Mouse (Mus musculus): ENCODE measurements around the gene Lrrc73.

The Lrrc73 gene

DNA sequence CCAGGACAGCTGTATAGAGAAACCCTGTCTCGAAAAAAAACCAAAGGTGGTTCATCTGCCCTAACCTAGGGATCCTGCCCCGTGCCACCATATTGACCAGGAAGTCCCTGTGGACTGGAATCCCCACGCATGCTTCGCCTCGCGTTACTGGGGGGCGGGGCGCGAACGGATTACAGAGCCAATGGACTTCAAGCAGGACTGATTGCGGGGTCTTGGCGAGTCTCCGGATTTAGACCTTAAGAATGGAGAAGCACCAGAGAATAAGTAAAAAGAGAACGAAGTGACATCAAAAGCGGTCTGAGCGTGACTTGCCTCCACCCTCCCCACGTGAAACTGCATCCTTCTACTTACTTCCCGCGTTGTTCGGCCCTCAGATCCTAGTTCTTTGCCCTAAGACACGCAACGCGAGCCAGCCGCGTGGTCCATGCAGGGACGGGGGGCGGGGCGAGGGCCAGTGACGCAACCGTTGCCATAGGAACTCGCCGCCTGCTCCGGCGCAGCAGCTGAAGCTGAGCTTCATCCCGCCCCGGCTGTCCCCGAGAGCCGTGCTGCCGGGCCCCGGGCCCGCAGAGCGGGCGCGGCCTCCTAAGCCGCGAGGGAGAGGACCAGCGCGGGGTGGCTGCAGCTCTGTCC lies at the start of gene Lrrc73:
Lrrc73 (plus strand) TSS at position 80 of the 633 bp plus-strand sequence.
- peak; percentile 94 for DNase-seq

DNA sequence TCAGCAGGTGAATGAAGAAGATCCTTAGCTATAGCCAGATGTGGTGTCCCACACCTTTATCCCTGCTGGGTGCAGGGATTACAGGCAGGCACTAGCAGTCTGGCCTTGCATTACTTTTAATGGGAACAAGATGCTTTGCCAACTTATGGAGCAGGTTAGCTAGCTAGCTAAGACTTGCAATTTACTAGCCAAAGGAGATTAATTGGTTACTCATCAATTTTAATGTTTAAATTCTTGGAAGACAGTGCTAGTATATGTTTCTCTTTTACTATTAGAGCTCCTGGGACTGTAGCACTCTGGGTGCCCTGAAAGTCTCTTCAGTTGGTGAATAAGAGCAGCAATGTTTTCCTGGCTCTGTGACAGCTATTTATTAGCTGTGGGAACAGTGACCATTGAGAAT lies 46.7 kb upstream of the Lrrc73 start:
- DNase-seq = no peak

DNA sequence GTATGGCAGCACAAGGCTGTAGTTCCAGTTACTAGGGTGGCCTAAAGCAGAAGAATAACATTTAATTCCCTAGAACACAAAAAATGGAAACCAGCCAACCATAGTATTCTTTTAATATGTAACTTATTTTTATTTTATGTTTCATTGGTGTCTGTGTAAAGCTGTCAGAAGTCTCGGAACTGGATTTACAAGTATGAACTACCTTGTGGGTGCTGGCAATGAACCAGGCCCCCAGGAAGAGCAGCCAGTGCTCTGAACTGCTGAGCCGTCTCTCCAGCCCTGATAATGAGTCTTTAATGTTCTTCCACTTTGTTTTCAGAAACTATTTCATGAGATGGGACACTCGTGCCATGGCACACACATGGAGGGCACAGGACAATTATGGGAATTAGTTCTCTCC lies 42.8 kb upstream of the Lrrc73 start:
- DNase-seq = no peak

DNA sequence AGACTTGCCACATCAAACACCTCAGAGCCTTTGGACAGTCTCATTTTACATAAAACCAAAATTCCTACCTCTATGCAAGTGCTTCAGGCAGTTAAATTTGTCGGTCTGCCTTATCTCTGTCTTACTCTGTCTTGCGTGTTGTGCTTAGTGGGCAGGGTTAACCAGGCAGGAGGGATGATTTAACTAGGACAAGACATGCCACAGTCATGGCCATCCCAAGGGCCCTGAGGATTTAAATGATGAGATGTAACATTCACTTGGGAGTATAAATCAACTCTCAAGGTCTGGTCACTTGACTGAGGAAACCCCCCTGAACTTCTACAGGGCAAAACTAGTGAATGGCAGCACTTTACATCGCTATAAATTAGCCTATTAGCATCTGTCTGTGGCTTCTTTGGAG lies 31.7 kb upstream of the Lrrc73 start:
- DNase-seq = no peak

DNA sequence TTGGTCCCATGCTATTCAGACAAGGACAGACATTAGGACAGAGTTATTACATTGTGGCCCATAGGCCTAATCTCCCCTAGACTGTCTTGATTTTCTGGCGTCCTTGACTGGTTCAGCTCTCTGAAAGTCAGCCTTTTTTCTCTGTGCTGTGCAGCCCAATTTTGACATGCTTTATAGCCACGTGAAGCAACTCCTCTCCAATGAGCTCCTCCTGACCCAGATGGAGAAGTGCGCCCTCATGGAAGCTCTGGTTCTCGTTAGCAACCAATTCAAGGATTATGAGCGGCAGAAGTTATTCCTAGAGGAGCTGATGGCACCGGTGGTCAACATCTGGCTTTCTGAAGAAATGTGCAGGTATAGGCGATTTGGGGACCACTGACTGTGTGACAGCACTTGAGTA lies 25.8 kb upstream of the Lrrc73 start:
- DNase-seq = no peak

DNA sequence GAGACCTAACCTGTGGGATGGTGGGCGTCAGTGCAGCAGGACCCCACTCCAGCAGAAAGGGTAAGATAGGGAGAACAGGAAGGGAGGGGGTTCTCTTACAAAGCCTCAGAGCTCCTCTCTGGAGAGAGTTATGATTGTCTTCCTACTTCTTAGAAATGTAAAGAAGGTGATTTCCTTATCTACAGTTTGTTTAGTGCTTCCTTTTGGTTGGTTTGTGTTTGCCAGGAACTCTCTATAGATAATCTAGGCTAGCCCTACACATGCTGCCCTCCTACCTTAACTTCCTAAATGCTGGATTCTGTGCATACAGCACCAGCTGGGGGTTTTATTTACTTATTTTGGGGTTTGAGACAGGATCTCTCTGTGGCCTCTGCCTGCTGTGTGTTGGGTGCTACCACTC lies 17.3 kb upstream of the Lrrc73 start:
- no peak for DNase-seq

DNA sequence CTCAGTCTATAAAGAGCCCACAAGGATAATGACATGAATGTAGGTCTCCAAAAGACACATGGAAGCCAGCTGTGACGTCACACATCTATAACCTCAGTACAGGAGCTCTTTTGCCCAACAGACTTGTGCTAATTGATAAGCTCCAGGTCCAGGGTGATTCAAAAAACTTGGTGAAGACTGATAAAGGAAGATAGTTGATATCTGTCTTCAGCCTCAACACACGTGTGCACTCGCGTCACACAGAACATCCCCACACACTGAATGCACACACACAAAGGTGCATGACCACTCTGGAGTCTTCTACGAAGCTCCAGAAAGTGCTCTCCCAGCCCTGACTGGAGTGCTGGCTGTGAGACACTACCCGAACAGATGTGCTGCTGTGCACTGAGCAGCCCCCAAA lies 16.3 kb upstream of the Lrrc73 start:
- no peak for DNase-seq

DNA sequence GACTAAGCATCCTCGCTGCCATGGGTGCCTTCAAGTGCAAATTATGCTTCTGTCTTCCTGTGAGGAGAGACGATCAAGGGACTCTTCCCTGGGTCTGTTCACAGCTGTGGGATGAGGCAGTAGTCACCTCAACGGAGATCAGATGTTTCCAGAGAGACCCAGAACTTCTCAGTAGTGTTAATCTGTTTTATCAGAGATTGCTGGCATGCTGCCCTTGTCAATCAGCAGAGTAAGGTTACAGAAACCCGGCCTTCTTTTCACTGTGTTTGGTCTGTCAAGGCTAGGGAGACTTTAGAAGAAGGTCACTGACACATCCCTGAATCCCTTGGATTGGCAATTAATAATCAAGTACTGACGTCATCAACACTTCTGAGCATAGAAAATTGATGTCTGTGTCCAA lies 15.9 kb upstream of the Lrrc73 start:
- no peak for DNase-seq

DNA sequence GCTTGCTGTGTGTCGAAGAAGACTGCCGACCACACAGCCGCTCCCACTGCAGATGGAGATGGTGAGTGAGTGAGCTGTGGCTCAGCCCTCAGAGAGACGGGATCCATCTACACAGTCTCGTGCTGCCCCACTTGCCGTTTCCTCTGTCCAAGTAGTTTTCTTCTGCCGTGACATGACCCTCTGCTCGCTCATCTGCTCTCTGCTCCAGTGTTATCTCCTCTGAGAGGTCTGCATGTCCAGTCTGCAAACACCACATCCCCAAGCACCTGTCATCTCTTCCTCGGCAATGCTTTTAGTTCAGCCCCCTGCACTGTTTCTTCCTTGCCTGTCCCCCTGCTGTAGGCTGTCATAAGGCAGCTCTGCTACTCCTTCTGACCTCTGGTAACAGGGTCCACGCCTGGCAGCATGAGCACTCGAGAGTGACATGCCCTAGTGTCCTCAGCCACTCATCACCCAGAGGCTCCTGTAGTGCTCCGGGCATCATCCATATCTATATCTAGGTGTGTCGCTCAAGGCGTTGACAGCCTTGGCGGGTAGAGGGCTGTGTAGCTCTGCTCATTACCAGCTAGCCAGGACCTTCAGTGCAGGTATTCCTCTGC lies 13.7 kb upstream of the Lrrc73 start:
- DNase-seq = no peak

DNA sequence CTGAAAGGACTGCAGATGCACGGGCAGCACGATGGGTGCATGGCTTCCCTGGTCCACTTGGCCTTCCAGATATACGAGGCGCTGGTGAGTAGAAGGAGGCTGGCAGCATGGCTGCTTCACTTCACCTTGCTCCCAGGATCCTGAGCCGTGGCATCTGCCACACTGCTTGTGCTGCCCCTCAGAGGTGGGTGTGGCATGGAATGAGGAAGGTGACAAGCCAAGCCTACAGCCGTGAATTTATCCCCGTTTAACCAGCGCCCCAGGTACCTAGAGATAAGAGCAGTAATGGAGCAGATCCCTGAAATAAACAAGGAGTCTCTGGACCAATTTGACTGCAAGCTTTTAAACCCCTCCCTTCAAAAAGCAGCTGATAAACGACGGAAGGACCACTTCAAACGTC lies 11.9 kb upstream of the Lrrc73 start:
- no peak for DNase-seq

DNA sequence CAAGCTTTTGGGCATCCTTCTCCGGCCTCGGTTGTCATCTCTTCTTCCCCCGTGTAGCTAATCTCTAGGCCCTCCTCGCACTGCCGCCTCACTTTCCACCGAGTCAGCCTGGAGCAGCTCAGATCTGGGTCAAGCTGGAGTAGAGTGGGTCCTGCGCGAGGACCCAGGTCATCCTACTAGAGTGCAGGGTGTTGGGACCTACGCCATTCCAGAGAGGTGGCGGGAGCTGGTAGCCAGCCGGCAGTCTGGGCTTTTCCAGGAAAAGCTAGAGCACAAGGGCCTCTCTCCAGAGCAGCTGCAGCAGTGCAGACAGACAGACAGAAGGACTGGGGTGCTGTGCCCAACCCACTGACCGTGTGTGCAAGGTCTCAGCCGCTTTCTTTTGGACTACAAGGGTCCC lies 11.1 kb upstream of the Lrrc73 start:
- no peak for DNase-seq

DNA sequence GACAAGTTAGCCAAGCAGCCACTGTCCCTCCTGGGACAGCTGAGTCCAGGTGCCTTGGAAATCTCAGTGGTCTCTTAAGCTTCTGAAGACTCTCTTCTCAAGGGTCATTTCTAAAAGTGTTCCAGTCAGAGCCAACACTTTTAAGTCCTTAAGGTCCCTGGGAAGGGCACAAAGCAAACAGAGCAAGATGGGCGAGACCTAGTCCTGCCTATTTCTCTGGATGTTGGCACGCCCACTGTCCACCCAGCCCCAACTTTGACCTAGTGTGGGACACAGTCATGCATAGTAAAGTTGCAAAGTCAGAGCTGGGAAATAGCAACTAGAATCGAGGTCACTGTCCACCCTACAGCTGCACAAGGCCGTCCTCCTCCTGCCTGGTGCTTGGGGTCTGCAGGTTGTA lies 10.3 kb upstream of the Lrrc73 start:
- peak; percentile 66 for DNase-seq

DNA sequence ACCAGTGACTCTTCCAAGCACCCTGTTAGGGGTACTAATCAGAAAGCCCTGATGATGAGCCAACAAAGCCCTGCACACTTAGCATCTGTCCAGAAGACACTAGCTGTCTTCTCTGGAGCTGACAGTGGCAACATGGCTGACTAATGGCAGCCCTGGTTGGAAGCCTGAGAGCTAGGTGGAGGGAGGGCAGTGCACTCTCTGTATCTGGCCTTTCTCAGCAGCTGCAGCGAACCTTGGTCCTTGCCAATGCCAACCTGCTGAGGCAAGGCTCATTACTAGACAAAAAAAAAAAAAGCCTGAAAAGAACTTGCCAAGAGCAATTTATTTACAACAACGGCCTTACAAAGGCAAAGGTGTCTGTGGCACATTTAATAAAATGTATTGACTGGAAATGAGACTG lies 9.7 kb upstream of the Lrrc73 start:
- no peak for DNase-seq

DNA sequence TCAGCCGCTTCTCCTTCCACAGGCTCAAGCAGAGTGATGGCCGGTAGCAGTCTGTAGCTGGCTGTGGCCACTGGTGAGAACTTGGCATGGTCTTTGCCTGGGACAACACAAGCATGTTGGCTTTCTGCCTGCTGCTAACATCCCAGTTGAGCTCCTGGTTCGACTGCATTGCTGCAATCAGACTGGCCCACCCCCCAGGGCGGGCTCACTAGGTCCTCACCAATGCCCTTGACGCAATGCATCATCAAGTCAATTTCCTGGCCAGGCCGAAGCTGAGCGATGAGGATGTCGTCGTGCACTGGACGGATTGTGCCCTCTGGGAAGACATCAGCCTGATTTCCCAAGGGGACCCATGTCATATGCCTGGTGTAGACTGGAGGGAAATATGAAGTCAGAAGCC lies 8.8 kb upstream of the Lrrc73 start:
- DNase-seq = peak; percentile 78

DNA sequence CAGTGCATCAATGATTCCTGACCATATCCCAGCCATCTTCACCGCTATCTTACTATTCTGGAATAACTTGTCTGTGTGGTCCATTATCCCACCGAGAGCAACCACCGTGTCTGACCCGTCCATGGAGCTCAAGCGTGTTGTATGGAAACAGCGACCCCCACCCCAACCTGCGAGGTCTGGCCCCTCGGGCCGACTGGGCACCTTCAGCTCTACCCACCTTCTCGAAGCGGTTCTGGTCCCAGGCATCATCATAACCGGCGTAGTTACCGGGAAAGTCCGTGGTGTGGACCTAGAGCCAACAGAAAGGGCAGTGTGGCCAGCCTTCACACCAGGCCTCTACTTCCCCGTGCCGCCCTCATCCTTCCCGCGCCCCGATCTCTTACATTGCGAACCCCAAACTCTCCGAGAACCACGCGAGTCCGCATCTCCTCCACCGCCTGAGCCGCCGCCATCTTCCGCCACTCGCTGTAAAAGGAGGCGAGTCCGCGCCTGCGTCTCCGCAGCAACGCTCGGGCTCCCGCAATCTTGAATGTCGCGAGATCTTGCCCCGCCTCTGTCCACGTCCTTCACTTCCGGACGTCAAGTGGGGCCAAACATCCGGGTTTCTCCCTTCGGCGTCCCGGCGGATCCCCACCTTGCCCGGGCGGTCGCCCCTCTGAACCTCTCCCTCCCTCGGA lies 5.7 kb upstream of the Lrrc73 start, which contains the start of the genes Polr1c and Yipf3:
Polr1c (minus strand) TSS at position 543 of the 677 bp plus-strand sequence.
Yipf3 (plus strand) TSS at position 569 of the 677 bp plus-strand sequence.
- DNase-seq = peak; percentile 98

DNA sequence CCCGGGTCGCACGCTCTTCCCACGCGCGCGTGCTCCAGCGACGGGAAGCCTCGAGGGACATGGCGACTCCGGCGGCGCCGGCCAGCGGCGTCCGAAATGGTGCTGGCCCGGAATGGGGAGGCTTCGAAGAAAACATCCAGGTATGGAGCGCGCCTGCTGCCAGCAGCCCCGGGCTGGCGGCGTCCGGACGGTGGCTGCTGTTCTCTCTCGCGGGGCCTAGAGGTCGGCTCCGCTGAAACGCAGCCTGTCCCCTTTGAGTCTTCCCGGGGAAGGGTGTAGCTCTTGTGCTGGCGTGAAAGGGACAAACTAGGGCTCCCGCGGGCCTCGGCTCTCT lies 5.2 kb upstream of the Lrrc73 start:
- no peak for DNase-seq

DNA sequence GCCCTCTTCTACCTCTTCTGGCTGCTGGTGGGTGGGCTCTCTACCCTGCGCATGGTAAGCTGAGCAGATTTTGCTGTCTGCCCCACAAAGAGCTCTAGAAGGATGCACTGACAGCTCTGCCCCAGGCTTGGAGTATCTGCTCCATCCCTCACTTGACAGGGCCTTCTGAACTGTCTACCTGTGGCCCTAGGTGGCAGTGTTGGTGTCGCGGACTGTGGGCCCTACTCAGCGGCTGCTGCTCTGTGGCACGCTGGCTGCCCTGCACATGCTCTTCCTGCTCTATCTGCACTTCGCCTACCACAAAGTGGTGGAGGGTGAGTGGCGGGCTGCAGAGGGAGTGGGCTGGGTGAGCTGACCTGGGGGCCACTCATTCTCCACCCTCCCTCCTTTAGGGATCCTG lies 2.2 kb upstream of the Lrrc73 start:
- DNase-seq = no peak

DNA sequence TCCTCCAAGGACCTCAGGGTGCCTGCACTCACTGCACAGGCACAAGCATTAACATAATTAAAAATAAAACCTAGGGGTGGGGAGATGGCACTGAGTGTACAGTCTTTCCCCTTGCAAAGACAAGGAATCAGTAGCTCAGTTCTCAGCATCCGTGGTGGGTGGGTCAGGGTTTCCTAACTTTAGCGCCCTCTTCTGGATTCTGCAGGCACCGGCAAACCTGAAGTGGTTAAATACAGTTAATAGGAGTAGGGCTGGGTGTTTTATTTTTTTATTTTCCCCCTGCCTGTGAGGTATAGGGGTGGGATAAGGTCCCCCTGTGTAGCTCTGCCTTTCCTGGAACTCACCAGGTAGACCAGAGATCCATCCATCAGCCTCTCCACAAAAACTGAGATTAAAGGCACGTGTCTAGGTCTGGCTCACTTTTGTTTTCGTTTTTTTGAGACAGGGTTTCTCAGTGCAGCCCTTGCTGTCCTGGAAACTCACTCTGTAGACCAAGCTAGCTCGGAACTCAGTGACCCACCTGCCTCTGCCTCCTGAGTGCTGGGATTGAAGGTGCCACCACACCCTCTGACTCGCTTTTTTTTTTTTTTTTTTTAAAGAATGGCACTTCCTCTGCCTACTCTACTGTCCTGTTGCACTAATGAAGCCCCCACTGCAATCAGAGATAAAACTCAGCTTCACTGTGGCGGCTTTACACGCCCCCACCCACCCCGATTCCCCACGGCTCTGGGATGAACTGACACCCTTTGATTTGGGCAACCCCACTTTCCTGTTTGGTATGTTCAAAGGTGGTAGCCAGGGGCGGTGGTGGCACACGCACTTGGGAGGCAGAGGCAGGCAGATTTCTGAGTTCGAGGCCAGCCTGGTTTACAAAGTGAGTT lies 520 bp upstream of the Lrrc73 start:
- peak; percentile 75 for DNase-seq

DNA sequence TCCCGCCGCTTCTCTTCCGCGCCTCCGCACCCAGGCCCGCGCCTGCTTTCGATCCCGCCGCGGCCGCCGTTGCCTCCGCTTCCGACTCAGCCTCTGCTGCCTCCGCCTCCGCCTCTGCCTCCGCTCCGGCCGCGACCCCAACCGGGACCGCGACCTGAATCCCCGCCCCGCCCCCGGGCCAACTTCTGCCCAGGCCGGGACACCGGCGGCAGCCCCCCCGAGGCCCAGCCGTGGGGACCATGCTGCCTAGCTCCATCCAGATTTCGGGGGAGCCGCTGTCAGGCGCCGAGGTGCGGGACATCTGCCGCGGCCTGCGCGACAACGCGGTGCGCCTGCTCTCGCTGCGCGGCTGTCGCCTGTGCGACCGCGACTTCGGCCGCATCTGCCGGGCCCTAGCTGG lies 775 bp downstream of the Lrrc73 start:
- no peak for DNase-seq

DNA sequence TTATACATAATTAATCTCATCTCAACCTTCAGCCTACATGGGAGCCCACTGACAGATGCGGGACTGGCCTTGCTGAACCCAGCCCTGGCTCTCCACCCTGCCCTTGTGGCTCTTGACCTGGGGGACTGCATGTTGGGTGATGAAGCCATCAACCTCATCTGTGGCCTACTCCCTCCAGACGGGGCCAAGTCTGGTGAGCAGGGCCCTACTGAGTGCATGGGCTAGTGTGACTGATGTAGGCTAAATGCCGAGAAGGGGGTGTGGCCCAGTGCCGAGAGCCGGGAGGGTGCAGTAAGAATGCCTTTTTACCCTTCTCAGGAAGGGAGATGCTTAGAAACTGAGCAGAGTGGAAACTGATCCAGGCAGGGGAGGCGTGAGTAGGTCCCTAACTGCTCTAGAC lies 1.8 kb downstream of the Lrrc73 start:
- no peak for DNase-seq

DNA sequence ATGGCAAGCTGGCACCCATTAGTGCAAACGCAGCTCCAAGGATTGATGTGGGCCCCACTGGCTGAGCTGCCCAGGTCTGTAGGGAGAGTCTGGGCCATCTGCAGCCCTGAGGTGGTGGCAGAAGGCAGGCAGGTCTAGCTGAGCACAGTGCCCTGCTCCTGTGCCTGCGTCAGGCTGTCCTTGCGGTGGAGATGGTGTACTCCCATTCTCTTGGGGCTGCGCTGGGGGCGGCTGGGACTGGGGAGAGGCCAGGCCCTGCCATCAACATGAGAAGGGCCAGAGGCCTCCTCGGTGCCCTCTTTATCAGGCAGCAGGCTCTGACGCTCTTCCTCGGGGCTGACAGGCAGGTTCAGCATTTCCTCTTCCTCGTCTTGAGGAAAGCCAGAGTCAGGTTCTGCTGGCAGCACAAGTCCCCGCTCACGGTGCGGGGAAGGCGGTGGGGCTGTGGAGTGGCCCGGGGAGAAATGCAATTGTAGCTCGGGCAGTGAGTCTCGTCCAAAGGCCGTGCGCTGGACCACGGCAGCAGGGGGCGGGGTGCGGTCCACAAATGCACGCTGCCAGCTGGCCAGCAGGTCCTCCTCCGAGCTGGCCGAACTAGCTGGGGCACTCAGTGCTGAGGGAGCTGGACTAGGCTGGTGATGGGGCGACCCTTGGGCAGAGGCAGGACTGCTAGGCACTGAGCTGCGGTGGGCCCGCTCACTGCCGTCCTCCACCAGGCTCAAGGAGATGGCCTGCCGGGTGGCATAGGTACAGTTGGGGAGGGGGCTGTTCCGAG lies 5.1 kb downstream of the Lrrc73 start:
- DNase-seq = no peak

DNA sequence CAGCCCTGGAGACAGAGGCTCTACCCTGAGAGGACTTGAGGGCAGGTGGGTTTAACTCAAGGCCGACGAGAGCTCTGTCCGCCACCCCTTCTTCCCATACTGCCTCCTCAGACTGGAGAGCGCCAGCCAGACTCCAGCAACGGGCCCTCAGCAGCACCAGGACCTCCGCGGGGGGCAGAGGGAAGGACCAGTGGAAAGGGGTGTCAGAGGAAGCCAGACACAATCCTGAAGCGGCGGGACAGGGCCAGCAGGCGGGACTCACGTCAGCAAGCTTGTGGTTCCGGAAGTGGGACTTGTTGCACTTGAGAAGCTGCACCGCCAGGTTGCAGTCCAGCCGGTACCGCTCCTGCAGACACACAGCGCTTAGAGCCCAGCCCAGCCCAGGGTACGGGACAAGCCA lies 6.3 kb downstream of the Lrrc73 start:
- DNase-seq = no peak

DNA sequence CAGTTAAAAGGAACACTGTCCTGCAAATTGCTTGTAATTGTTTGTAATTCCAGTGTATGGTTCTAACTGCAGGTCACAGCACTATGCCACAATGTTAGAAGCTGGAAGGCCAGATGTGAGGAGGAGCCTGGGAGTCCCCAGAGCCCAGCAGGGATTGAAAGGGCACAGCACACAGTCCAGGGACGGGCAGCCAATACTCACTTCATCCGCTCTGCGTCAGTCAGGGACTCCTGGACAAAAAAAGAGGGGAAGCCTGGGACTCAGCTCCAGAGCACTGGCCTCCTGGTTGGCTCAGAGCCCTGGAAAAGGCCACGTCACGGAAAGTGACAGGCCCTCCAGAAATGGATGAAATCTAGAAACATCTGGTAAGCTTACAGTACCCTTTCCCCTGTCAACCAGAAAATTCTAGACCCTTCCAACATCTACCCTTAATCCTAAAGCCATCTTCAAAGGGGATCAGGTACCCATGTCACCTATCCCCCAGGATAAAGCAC lies 8.9 kb downstream of the Lrrc73 start:
- DNase-seq = no peak
